Mouse (Mus musculus) bone marrow macrophage, adult 2 months (primary cell): ENCODE results near the gene Duoxa2.

Source experiments
- CTCF ChIP-seq: IDR thresholded peaks from 2 replicates; pipeline ENCODE4 v1.5.1; 2012; ENCODE audit warnings: low read depth, mild to moderate bottlenecking, low read length, moderate library complexity
- POLR2A ChIP-seq: IDR thresholded peaks from 2 replicates; pipeline ENCODE4 v1.6.1; 2012; ENCODE audit warnings: mild to moderate bottlenecking, low read depth, low read length, borderline replicate concordance

DNA sequence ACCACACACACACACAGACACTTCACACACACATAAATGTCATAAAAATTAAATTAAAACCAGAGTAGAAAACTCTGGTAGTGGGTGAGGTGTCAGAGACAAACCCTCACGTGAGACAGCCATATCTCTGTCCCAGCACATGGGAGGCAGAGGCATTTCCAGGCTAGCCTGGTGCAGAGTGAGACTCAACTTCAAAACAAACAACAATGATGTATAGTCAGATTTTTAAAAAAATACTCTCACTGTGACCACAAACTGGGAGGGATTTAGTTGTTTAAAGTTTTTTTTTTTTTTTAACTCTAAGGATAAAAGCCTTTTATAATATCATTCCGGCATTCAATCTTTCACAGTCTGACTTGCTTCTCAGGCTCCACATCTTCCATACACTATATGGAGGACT lies 26.7 kb downstream of the Duoxa2 start:
- no peak for TF ChIP-seq CTCF
- no peak for TF ChIP-seq POLR2A
